Mouse (Mus musculus) hindbrain, postnatal 0 days (tissue): Measurements from ENCODE around the gene Phactr2. TPM values are rescaled to one million over a fixed set of nuclear protein-coding genes. Genes with fewer than 3 reads are reported as not detected.

Source experiments
- ATAC-seq: fragments of 200-750 bp; cut with Nextera tagmentation; 2 replicates; pipeline ENCODE4 v1.8.0; 2017; ENCODE audit warnings: mild to moderate bottlenecking, moderate TSS enrichment, moderate library complexity
- DNase-seq: peaks from one replicate; pipeline ENCODE4 v3.0.0-alpha.2; 2015; ENCODE audit warnings: low spot score
- H3K27ac ChIP-seq: fragments of 300-500 bp; sonication (generic); 2 replicates; pipeline ENCODE4 v1.5.1; 2014; ENCODE audit warnings: mild to moderate bottlenecking
- H3K27me3 ChIP-seq: fragments of 300-500 bp; sonication (generic); 2 replicates; pipeline ENCODE4 v1.6.1; 2014; ENCODE audit warnings: low read length, mixed read lengths; ENCODE audit not compliant: insufficient read depth
- H3K36me3 ChIP-seq: fragments of 300-500 bp; sonication (generic); 2 replicates; pipeline ENCODE4 v1.6.1; 2014; ENCODE audit warnings: low read length, mixed read lengths; ENCODE audit not compliant: insufficient read depth
- H3K4me1 ChIP-seq: fragments of 300-500 bp; sonication (generic); 2 replicates; pipeline ENCODE4 v1.6.1; 2014; ENCODE audit warnings: antibody characterized with exemption, low read length, mixed read lengths; ENCODE audit not compliant: insufficient read depth
- H3K4me2 ChIP-seq: fragments of 300-500 bp; sonication (generic); 2 replicates; pipeline ENCODE4 v1.6.1; 2014; ENCODE audit warnings: low read depth, mild to moderate bottlenecking, low read length, moderate library complexity, mixed read lengths
- H3K4me3 ChIP-seq: fragments of 300-500 bp; sonication (generic); 2 replicates; pipeline ENCODE4 v1.5.1; 2014; ENCODE audit warnings: low read length
- H3K9ac ChIP-seq: fragments of 300-500 bp; sonication (generic); replicated peaks from 2 replicates; pipeline ENCODE4 v1.6.1; 2014; ENCODE audit warnings: mild to moderate bottlenecking, low read length, moderate library complexity, mixed read lengths
- H3K9me3 ChIP-seq: fragments of 300-500 bp; sonication (generic); 2 replicates; pipeline ENCODE4 v1.6.1; 2016; ENCODE audit warnings: low read length, mixed read lengths
- CTCF ChIP-seq: IDR thresholded peaks from 2 replicates; pipeline ENCODE4 v1.5.1; 2016; ENCODE audit warnings: antibody characterized with exemption, control low read depth, low read depth
- WGBS: fragments of 180-500 bp; shearing (Covaris S2); extraction: QIAGEN DNeasy Blood & Tissue Kit; methylation state at CpG from one replicate; pipeline ENCODE4 v1.1.7; 2014; 5-methylcytosine and 5-hydroxymethylcytosine counted together
- polyA plus RNA-seq: library from polyadenylated mRNA; unstranded; fragments of >200 nt; fragmentation: Nextera tagmentation; extraction: Ambion mirVana; gene quantifications from 2 replicates; pipeline ENCODE4 v1.2.1, GENCODE M21; 2015
- total RNA-seq: library from RNA; depleted of rRNA; stranded (reverse); fragments of >200 nt; gene quantifications from 2 replicates; pipeline ENCODE4 v1.2.3, GENCODE M21; 2014

The Phactr2 gene
- total and polyA plus RNA-seq, 2 experiments from 2014 or later = 10.2 to 11.8 TPM

DNA sequence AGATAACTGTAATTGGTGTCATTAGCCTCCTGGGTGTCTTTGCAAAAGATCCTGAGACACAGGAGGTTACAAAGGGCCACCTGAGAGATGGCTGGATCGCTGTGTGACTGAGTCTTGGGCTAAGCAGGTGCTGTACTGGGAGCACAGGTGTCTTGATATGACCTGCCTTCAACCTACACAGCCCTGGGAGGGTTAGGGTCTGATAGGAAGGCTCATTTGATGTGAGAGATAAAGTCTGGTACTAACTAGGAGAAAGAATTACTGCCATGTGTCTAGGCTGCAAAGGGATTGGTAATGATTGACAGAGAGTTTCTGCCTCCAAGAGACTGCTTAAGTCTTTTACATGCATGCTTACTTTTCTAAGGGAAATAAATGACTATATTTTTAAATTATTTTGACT is 254.2 kb downstream of the Phactr2 start:
- Histone ChIP-seq H3K27ac (no peak overlapping the region), H3K9ac (no peak overlapping the region), H3K4me2 (no peak overlapping the region), H3K4me3 (no peak overlapping the region), H3K4me1 (no peaks in the 10 kb centered on the region), H3K9me3 (no peaks in the 10 kb centered on the region), H3K36me3 (no peaks in the 10 kb centered on the region), H3K27me3 (no peaks in the 10 kb centered on the region)
- DNase-seq = no peak
- WGBS = 71% methylated on average over 1 of the region's 1 CpGs
- ATAC-seq = no peak
- no peak for TF ChIP-seq CTCF

DNA sequence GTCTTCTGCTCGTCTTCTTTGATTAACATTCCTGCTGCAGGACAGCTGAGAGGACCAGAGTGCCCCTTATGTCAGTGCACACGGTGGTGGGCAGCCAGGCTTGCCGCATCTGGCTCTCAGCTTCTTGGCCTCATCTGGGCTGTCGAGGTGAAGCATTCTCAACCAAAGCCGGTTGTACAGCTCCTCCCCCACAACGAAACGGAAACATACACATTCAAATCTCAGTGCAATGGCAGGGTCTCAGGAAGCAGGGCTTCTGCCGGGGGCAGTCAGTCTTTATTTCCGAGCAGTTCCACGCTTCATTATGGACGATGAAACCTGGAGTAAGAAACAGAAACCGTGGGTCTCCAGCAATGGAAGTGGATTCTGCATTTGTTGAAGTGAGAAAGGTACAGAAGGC is 260.3 kb downstream of the Phactr2 start:
- no peak overlapping the region for H3K9ac ChIP-seq
- no peak overlapping the region for H3K4me3 ChIP-seq
- ATAC-seq (no peak), DNase-seq (no peak)
- H3K27ac ChIP-seq = no peak overlapping the region
- 79% methylated on average over 12 of the region's 12 CpGs for WGBS
- no peaks in the 10 kb centered on the region for H3K27me3 ChIP-seq
- H3K36me3 ChIP-seq = no peaks in the 10 kb centered on the region
- H3K9me3 ChIP-seq = no peaks in the 10 kb centered on the region
- no peak for TF ChIP-seq CTCF
- no peaks in the 10 kb centered on the region for H3K4me1 ChIP-seq
- H3K4me2 ChIP-seq = no peak overlapping the region

DNA sequence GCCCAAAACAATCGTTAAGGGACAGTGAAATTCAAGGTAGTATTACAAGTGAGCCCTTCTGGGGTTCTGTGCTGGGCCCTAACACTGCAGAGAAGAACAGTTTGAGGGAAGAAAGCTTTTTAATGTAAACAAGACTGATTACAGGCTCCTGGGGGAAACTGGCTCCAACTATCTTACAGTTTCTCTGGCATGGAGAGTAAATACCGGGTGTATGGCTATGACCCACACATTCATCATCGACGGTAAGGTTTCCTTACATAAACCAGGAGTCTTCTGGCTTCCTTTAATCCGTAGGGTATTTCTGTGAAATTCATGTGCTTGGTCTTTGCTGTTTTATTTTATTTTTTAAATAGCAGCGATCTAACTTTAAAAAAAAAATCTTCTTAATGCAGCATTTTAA is 261.4 kb downstream of the Phactr2 start:
- TF ChIP-seq CTCF = no peak
- ATAC-seq (no peak), DNase-seq (no peak)
- Histone ChIP-seq H3K4me2 (no peak overlapping the region), H3K9ac (no peak overlapping the region), H3K36me3 (no peaks in the 10 kb centered on the region), H3K27ac (no peak overlapping the region), H3K4me1 (no peaks in the 10 kb centered on the region), H3K4me3 (no peak overlapping the region), H3K27me3 (no peaks in the 10 kb centered on the region), H3K9me3 (no peaks in the 10 kb centered on the region)
- 82% methylated on average over 6 of the region's 6 CpGs for WGBS

DNA sequence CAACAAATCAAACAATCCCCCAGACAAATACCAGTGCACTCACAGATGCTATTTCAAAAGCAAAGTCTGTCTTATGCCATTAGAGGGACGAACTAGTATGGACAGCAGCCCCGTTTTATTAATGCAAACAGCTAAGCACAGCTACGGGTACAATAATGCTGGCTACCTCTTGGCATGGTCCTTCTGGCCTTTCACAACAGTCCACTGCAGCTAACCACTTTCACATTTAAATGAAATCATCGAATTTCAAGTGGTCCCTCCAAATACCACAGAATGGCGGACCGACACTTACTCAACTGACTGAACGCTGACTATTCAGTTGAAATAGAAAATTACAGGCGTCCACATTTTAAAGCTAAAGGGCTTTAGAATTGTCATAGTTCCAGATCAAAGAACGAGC is 261.9 kb downstream of the Phactr2 start:
- ATAC-seq = no peak
- WGBS = 84% methylated on average over 9 of the region's 9 CpGs
- no peak for DNase-seq
- Histone ChIP-seq H3K9ac (no peak overlapping the region), H3K9me3 (no peaks in the 10 kb centered on the region), H3K36me3 (no peaks in the 10 kb centered on the region), H3K27ac (no peak overlapping the region), H3K4me3 (no peak overlapping the region), H3K4me2 (no peak overlapping the region), H3K4me1 (no peaks in the 10 kb centered on the region), H3K27me3 (no peaks in the 10 kb centered on the region)
- no peak for TF ChIP-seq CTCF

DNA sequence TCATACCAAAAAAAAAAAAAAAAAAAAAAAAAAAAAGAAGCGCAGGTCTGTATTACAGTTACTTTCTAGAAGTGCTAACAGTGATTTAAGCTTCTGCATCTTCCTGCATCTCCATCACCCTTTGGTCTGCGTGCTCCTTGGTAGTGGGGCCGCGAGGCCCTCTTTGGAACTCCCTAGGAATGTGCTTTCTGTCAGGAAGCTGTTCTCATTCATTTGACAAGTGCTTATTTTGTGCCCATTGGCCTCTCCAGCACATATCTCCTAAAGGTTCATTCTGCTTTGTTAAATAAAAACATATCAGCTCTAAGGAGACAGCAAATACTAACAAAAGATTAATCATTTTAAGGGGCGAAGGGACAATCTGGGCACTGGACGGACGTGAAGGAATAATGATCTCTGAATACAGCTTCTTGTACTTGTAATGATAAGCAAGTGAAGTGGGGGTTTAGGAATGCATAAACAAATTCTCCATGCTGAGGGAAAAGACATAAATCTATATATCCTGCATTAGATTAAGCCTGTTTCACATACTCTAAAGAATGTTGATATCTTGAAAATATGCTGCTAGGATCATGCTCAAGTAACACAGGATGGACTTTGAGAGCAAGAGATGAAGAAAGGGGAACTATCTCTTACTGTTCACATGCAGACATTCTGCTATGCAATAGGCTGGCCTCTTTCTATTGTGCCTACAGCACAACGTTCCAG is 264.1 kb downstream of the Phactr2 start:
- Histone ChIP-seq H3K36me3 (no peaks in the 10 kb centered on the region), H3K27me3 (no peaks in the 10 kb centered on the region), H3K4me1 (no peaks in the 10 kb centered on the region), H3K4me3 (no peak overlapping the region), H3K27ac (no peak overlapping the region), H3K9ac (no peak overlapping the region), H3K4me2 (no peak overlapping the region), H3K9me3 (no peaks in the 10 kb centered on the region)
- ATAC-seq = no peak
- 68% methylated on average over 8 of the region's 8 CpGs for WGBS
- TF ChIP-seq CTCF = no peak
- no peak for DNase-seq

DNA sequence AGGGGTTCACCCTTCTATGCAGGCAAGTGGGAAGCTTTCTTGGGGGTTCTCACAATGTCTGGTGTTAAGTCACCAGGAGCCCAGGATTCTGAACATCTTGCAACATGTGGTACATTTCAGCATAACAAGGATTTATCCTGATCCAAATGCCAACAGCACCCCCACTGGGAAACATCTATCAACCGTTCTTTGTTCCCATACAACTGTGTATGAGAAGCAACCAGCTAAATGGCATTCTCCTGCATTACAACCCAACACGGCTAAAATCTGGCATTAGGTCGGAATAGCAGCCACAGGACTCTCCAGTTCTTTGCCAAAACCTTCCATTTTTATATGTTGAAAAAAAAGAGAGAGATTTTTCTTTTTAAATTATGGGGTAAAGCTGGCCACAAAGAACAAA is 264.7 kb downstream of the Phactr2 start:
- no peaks in the 10 kb centered on the region for H3K9me3 ChIP-seq
- H3K4me1 ChIP-seq = no peaks in the 10 kb centered on the region
- WGBS = 41% methylated on average over 3 of the region's 3 CpGs

DNA sequence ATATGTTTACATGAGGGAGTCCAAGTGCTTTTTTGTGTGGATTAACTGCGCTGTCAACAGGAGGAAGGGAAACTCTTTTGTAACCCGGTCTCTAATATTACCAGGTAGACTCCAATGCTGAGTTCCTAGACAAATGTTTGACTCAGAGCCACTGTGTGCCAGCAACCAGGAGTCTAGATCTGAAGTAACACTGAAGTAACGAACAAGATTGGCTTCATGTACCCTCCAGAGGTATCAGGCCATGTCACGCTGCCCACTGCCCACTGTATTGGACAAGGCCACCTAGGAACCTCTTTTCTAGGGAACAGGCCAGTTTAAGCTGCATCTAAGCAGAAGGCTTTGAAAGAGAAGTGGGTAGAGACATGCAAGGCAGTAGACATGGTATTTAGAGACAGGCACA is 265.2 kb downstream of the Phactr2 start:
- ATAC-seq (no peak), DNase-seq (no peak)
- H3K9me3 ChIP-seq = no peaks in the 10 kb centered on the region
- TF ChIP-seq CTCF = no peak
- no peaks in the 10 kb centered on the region for H3K4me1 ChIP-seq
- H3K27me3 ChIP-seq = no peaks in the 10 kb centered on the region
- no peak overlapping the region for H3K9ac ChIP-seq
- no peak overlapping the region for H3K4me2 ChIP-seq
- no peak overlapping the region for H3K27ac ChIP-seq
- WGBS = 91% methylated on average over 4 of the region's 4 CpGs
- no peaks in the 10 kb centered on the region for H3K36me3 ChIP-seq
- no peak overlapping the region for H3K4me3 ChIP-seq

More for the DNA sequence above, 264.7 kb downstream of the Phactr2 start:
- TF ChIP-seq CTCF = no peak
- Histone ChIP-seq H3K27ac (no peak overlapping the region), H3K9ac (no peak overlapping the region), H3K4me2 (no peak overlapping the region), H3K36me3 (no peaks in the 10 kb centered on the region), H3K4me3 (no peak overlapping the region), H3K27me3 (no peaks in the 10 kb centered on the region)
- DNase-seq = peak; percentile 16
- no peak for ATAC-seq
